Mouse (Mus musculus): ENCODE measurements around the gene a.
A peak's percentile ranks its signal among the peaks of the same experiment; 100 is the strongest.

GRCm38 (mm10) chr2:154791661-154792642 lies 750 bp downstream of the a start:
- TF ChIP-seq POLR2A (IDR thresholded peaks at IDR 0.05; ENCODE audit: insufficient read depth, low read depth, low read length) (no peak), CTCF (IDR thresholded peaks at IDR 0.05; ENCODE audit: insufficient read depth, low read depth, low read length) (0 out of 2 replicates have a peak, but pooled peaks have one; percentile 8)
